Mouse (Mus musculus): ENCODE measurements around the gene Plekha1.

GRCm38 (mm10) chr7:130897201-130897600, 31.6 kb downstream of the Plekha1 start:
- TF ChIP-seq USF1 (IDR thresholded peaks at IDR 0.05; ENCODE audit: low read depth) (no peak), POLR2A (IDR thresholded peaks at IDR 0.05; ENCODE audit: insufficient read length, low read depth) (no peak), POLR2AphosphoS2 (IDR thresholded peaks at IDR 0.05; ENCODE audit: insufficient read length, low read depth) (no peak), TCF12 (IDR thresholded peaks at IDR 0.05; ENCODE audit: insufficient read depth, poor library complexity, severe bottlenecking) (no peak), MYOG (IDR thresholded peaks at IDR 0.05; ENCODE audit: control insufficient read depth in 1 of 3, insufficient read depth in 1 of 3, insufficient read length in 2 of 3, low read depth in 2 of 3) (no peak), E2F4 (IDR thresholded peaks at IDR 0.05; ENCODE audit: insufficient read depth) (no peak), MAX (IDR thresholded peaks at IDR 0.05; ENCODE audit: low read depth) (no peak)
